7 mouse cellular contexts compared by ENCODE assay signal in the genomic region with DNA sequence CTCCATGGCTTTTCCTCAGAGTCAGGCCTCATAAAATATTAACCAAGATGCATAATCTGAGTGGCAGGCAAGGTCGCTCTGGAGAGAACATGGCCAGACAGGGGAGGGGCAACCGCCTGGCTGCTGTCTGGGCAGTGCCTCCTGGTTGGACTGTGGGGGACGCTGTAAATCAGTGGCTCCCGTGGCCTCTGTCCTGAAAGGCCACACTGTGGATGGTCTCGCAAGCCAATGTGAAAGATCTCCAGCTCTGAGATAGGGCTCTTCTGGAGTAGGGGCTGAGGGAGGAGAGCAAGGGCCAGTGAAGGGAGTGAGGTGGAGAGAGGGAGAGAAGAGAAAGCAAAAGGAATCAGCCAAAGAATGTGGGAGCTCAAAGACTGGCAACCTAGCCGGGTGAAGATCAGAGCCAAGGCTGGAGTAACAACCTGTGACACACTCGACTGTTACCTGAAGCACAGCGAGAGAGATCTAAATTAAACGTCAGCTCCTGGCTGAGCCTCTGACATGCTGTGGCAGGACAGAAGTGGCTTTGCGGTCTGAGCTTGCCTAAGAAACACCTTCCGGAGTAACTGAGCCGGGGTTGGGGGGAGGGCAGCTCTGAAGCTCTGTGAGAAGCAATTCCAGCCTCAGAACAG.
DNase-seq lines count a peak whose midpoint lies in the region; ATAC-seq lines count a peak whose summit lies in the region.

No protein-coding gene starts in this region.

- H3K36me3 ChIP-seq in embryonic facial prominence, embryonic 13.5 days = no peaks in the 10 kb centered on the region
- no peaks in the 10 kb centered on the region for H3K36me3 ChIP-seq in intestine, embryonic 14.5 days (ENCODE audit: control insufficient read depth, insufficient read depth, low read length)
- no peaks in the 10 kb centered on the region for H3K36me3 ChIP-seq in liver, embryonic 13.5 days

- peak; percentile 58 for DNase-seq in intestine, embryonic 14.5 days (ENCODE audit: low spot score)
- no peak for DNase-seq in liver, embryonic 13.5 days
- DNase-seq in neural tube, embryonic 10.5 days (ENCODE audit: extremely low spot score, low spot score) = peak; percentile 21
- no peak for DNase-seq in frontal cortex, postnatal 25 days (ENCODE audit: low spot score in 2 of 2)
- no peak for DNase-seq in right cerebral cortex, postnatal 14 days
- DNase-seq in layer of hippocampus, adult 9-11 months = no peak

- 0 out of 2 replicates have a peak overlapping the region, but pooled peaks have one; percentile 11 for H3K27ac ChIP-seq in embryonic facial prominence, embryonic 13.5 days
- H3K27ac ChIP-seq in intestine, embryonic 14.5 days (ENCODE audit: low read depth) = peak overlapping the region; percentile 69
- H3K27ac ChIP-seq in liver, embryonic 13.5 days = peak overlapping the region; percentile 66

- ATAC-seq in embryonic facial prominence, embryonic 13.5 days (ENCODE audit: insufficient number of reproducible peaks, insufficient read depth, low FRiP score, low TSS enrichment, low read depth) = no peak
- peak; percentile 76 for ATAC-seq in intestine, embryonic 14.5 days (replicated peaks; ENCODE audit: low FRiP score, low TSS enrichment, low read depth)
- peak; percentile 61; the same call in 1 of the 2 replicates for ATAC-seq in liver, embryonic 13.5 days (ENCODE audit: low read depth)

- 57% methylated on average over 12 of the region's 12 CpGs for WGBS in embryonic facial prominence, embryonic 13.5 days
- WGBS in intestine, embryonic 14.5 days = 34% methylated on average over 12 of the region's 12 CpGs
- 23% methylated on average over 12 of the region's 12 CpGs for WGBS in liver, embryonic 13.5 days (ENCODE audit: insufficient replicate concordance)

- H3K4me3 ChIP-seq in embryonic facial prominence, embryonic 13.5 days = no peak overlapping the region
- no peak overlapping the region for H3K4me3 ChIP-seq in intestine, embryonic 14.5 days (ENCODE audit: low read depth, low read length)
- H3K4me3 ChIP-seq in liver, embryonic 13.5 days (replicated peaks) = no peak overlapping the region

- H3K9me3 ChIP-seq in embryonic facial prominence, embryonic 13.5 days = no peaks in the 10 kb centered on the region
- H3K9me3 ChIP-seq in intestine, embryonic 14.5 days (ENCODE audit: control insufficient read depth, low read length) = no peaks in the 10 kb centered on the region
- H3K9me3 ChIP-seq in liver, embryonic 13.5 days (replicated peaks) = no peaks in the 10 kb centered on the region

- peaks cover 18% of the 10 kb centered on the region for H3K4me1 ChIP-seq in embryonic facial prominence, embryonic 13.5 days
- H3K4me1 ChIP-seq in intestine, embryonic 14.5 days (replicated peaks; ENCODE audit: control insufficient read depth, insufficient read depth, low read length) = no peaks in the 10 kb centered on the region
- peaks cover 12% of the 10 kb centered on the region; the same call in 1 of the 2 replicates for H3K4me1 ChIP-seq in liver, embryonic 13.5 days (replicated peaks)

- 0 out of 2 replicates have a peak overlapping the region, but pooled peaks have one; percentile 27 for H3K9ac ChIP-seq in embryonic facial prominence, embryonic 13.5 days
- H3K9ac ChIP-seq in intestine, embryonic 14.5 days (ENCODE audit: low read length) = no peak overlapping the region
- no peak overlapping the region for H3K9ac ChIP-seq in liver, embryonic 13.5 days

- H3K27me3 ChIP-seq in embryonic facial prominence, embryonic 13.5 days = no peaks in the 10 kb centered on the region
- no peaks in the 10 kb centered on the region for H3K27me3 ChIP-seq in intestine, embryonic 14.5 days (replicated peaks; ENCODE audit: control insufficient read depth, insufficient read depth, low read length)
- H3K27me3 ChIP-seq in liver, embryonic 13.5 days = no peaks in the 10 kb centered on the region

- no peak overlapping the region for H3K4me2 ChIP-seq in embryonic facial prominence, embryonic 13.5 days
- H3K4me2 ChIP-seq in intestine, embryonic 14.5 days (ENCODE audit: low read length) = no peak overlapping the region
- 0 out of 2 replicates have a peak overlapping the region, but pooled peaks have one; percentile 13 for H3K4me2 ChIP-seq in liver, embryonic 13.5 days

Comparison
In these comparisons a context has a peak if more than half of its experiments do, and no peak if none do; other contexts are left out.
1. H3K27ac ChIP-seq: peak in every context shown above with its lines; median percentile 69 in intestine, embryonic 14.5 days; 66 in liver, embryonic 13.5 days; 11 in embryonic facial prominence, embryonic 13.5 days.
2. DNase-seq: peak in intestine, embryonic 14.5 days (single experiment) and neural tube, embryonic 10.5 days (single experiment); none in liver, embryonic 13.5 days (single experiment), frontal cortex, postnatal 25 days (0 of 2), right cerebral cortex, postnatal 14 days (single experiment) and layer of hippocampus, adult 9-11 months (single experiment).